Mouse (Mus musculus) heart, embryonic 12.5 days (tissue): ENCODE results near the gene Rdh19. TPM values are rescaled to one million over a fixed set of nuclear protein-coding genes. Genes with fewer than 3 reads are reported as not detected.
A peak's percentile ranks its signal among the peaks of the same experiment; 100 is the strongest.
"Not testable (repeated sequence)": the region's sequence is repeated elsewhere in the genome, so short reads cannot be mapped to it uniquely, and the experiment has no call there.

Source experiments
- ATAC-seq: fragments of 200-750 bp; cut with Nextera tagmentation; 2 replicates; pipeline ENCODE4 v1.8.0; 2017; ENCODE audit warnings: moderate TSS enrichment, moderate library complexity; ENCODE audit not compliant: insufficient number of reproducible peaks, low FRiP score
- H3K27ac ChIP-seq: fragments of 300-500 bp; sonication (generic); 2 replicates; pipeline ENCODE4 v1.5.1; 2016; ENCODE audit warnings: mild to moderate bottlenecking, moderate library complexity; ENCODE audit not compliant: poor library complexity, severe bottlenecking
- H3K27me3 ChIP-seq: fragments of 300-500 bp; sonication (generic); replicated peaks from 2 replicates; pipeline ENCODE4 v1.6.1; 2016; ENCODE audit warnings: mild to moderate bottlenecking, moderate library complexity
- H3K36me3 ChIP-seq: fragments of 300-500 bp; sonication (generic); 2 replicates; pipeline ENCODE4 v1.6.1; 2016; ENCODE audit warnings: mild to moderate bottlenecking, moderate library complexity
- H3K4me1 ChIP-seq: fragments of 300-500 bp; sonication (generic); replicated peaks from 2 replicates; pipeline ENCODE4 v1.6.1; 2016; ENCODE audit warnings: mild to moderate bottlenecking
- H3K4me2 ChIP-seq: fragments of 300-500 bp; sonication (generic); 2 replicates; pipeline ENCODE4 v1.6.1; 2016; ENCODE audit warnings: mild to moderate bottlenecking, moderate library complexity
- H3K4me3 ChIP-seq: fragments of 300-500 bp; sonication (generic); 2 replicates; pipeline ENCODE4 v1.5.1; 2016; ENCODE audit warnings: mild to moderate bottlenecking
- H3K9ac ChIP-seq: fragments of 300-500 bp; sonication (generic); 2 replicates; pipeline ENCODE4 v1.6.1; 2016; ENCODE audit warnings: mild to moderate bottlenecking, moderate library complexity
- H3K9me3 ChIP-seq: fragments of 300-500 bp; sonication (generic); replicated peaks from 2 replicates; pipeline ENCODE4 v1.6.1; 2016; ENCODE audit warnings: mild to moderate bottlenecking, moderate library complexity
- WGBS: fragments of 180-500 bp; shearing (Covaris S2); methylation state at CpG from one replicate; pipeline ENCODE4 v1.1.7; 2016; 5-methylcytosine and 5-hydroxymethylcytosine counted together
- polyA plus RNA-seq: library from polyadenylated mRNA; unstranded; fragments of >200 nt; fragmentation: Nextera tagmentation; extraction: Ambion mirVana; gene quantifications from 2 replicates; pipeline ENCODE4 v1.2.1, GENCODE M21; 2016

The Rdh19 gene
- polyA plus RNA-seq, 1 experiment from 2014 or later: not detected

GRCm38 (mm10) chr10:127879155-127879688, 29.5 kb downstream of the Rdh19 start:
- H3K36me3 ChIP-seq: no peaks in the 10 kb centered on the region
- WGBS: 80% methylated on average over 3 of the region's 3 CpGs
- H3K4me3 ChIP-seq: no peak overlapping the region
- H3K27me3 ChIP-seq: no peaks in the 10 kb centered on the region
- H3K9ac ChIP-seq: no peak overlapping the region
- no peak overlapping the region for H3K4me2 ChIP-seq
- H3K4me1 ChIP-seq: peaks cover 14% of the 10 kb centered on the region
- ATAC-seq: peak; percentile 59
- no peak overlapping the region for H3K27ac ChIP-seq
- H3K9me3 ChIP-seq: no peaks in the 10 kb centered on the region

- Histone ChIP-seq H3K36me3 (no peaks in the 10 kb centered on the region), H3K4me2 (no peak overlapping the region), H3K9me3 (no peaks in the 10 kb centered on the region), H3K27me3 (no peaks in the 10 kb centered on the region), H3K27ac (no peak overlapping the region), H3K9ac (no peak overlapping the region), H3K4me1 (peaks cover 14% of the 10 kb centered on the region), H3K4me3 (no peak overlapping the region)
- ATAC-seq: no peak
- 86% methylated on average over 4 of the region's 4 CpGs for WGBS
These were observed 31.3 kb downstream of the Rdh19 start for GRCm38 (mm10) chr10:127881041-127881440.

GRCm38 (mm10) chr10:127886551-127886950, 36.8 kb downstream of the Rdh19 start:
- Histone ChIP-seq H3K9me3 (0 out of 2 replicates have a peak, but pooled peaks cover 2% of the 10 kb centered on the region), H3K4me2 (no peak overlapping the region), H3K9ac (no peak overlapping the region), H3K4me3 (no peak overlapping the region), H3K27me3 (no peaks in the 10 kb centered on the region), H3K36me3 (no peaks in the 10 kb centered on the region), H3K27ac (no peak overlapping the region), H3K4me1 (0 out of 2 replicates have a peak, but pooled peaks cover 4% of the 10 kb centered on the region)
- 76% methylated on average over 1 of the region's 1 CpGs for WGBS
- ATAC-seq: no peak

GRCm38 (mm10) chr10:127886971-127887370, 37.2 kb downstream of the Rdh19 start:
- H3K9ac ChIP-seq: no peak overlapping the region
- WGBS: 79% methylated on average over 4 of the region's 4 CpGs
- H3K4me1 ChIP-seq: 0 out of 2 replicates have a peak, but pooled peaks cover 4% of the 10 kb centered on the region
- no peak overlapping the region for H3K4me3 ChIP-seq
- H3K9me3 ChIP-seq: 0 out of 2 replicates have a peak, but pooled peaks cover 3% of the 10 kb centered on the region
- ATAC-seq: no peak
- no peaks in the 10 kb centered on the region for H3K27me3 ChIP-seq
- H3K4me2 ChIP-seq: no peak overlapping the region
- H3K36me3 ChIP-seq: no peaks in the 10 kb centered on the region
- H3K27ac ChIP-seq: no peak overlapping the region

GRCm38 (mm10) chr10:127888605-127889004, 38.9 kb downstream of the Rdh19 start, which contains the start of gene Rdh7:
Gene Rdh7, minus strand, starts transcription at chr10:127888817.
- H3K9me3 ChIP-seq: 0 out of 2 replicates have a peak, but pooled peaks cover 3% of the 10 kb centered on the region
- H3K27ac ChIP-seq: no peak within 1 kb of the TSS
- H3K4me2 ChIP-seq: no peak within 1 kb of the TSS
- no peak for ATAC-seq
- H3K4me1 ChIP-seq: 0 out of 2 replicates have a peak, but pooled peaks cover 5% of the 10 kb centered on the region
- no peaks in the 10 kb centered on the region for H3K27me3 ChIP-seq
- no peak within 1 kb of the TSS for H3K4me3 ChIP-seq
- H3K36me3 ChIP-seq: no peaks in the 10 kb centered on the region
- H3K9ac ChIP-seq: no peak within 1 kb of the TSS

GRCm38 (mm10) chr10:127891481-127891880, 41.8 kb downstream of the Rdh19 start:
- no peak overlapping the region for H3K4me3 ChIP-seq
- 0 out of 2 replicates have a peak, but pooled peaks cover 8% of the 10 kb centered on the region for H3K4me1 ChIP-seq
- no peak for ATAC-seq
- no peaks in the 10 kb centered on the region for H3K36me3 ChIP-seq
- no peaks in the 10 kb centered on the region for H3K27me3 ChIP-seq
- 78% methylated on average over 1 of the region's 1 CpGs for WGBS
- no peak overlapping the region for H3K4me2 ChIP-seq
- 0 out of 2 replicates have a peak, but pooled peaks cover 3% of the 10 kb centered on the region for H3K9me3 ChIP-seq
- H3K9ac ChIP-seq: no peak overlapping the region
- H3K27ac ChIP-seq: no peak overlapping the region

- not testable (repeated sequence) for H3K9me3 ChIP-seq, H3K4me3 ChIP-seq, ATAC-seq, H3K36me3 ChIP-seq, H3K27me3 ChIP-seq, H3K4me2 ChIP-seq, H3K4me1 ChIP-seq, H3K27ac ChIP-seq, H3K9ac ChIP-seq
- WGBS: 49% methylated on average over 5 of the region's 5 CpGs
These were observed 43.7 kb downstream of the Rdh19 start for GRCm38 (mm10) chr10:127893163-127894022.

- Histone ChIP-seq H3K9me3 (no peaks in the 10 kb centered on the region), H3K36me3 (no peaks in the 10 kb centered on the region), H3K4me2 (no peak overlapping the region), H3K4me3 (no peak overlapping the region), H3K9ac (no peak overlapping the region), H3K27ac (no peak overlapping the region), H3K4me1 (0 out of 2 replicates have a peak, but pooled peaks cover 4% of the 10 kb centered on the region), H3K27me3 (no peaks in the 10 kb centered on the region)
- ATAC-seq: no peak
- WGBS: 50% methylated on average over 5 of the region's 5 CpGs
These were observed 47.0 kb downstream of the Rdh19 start for GRCm38 (mm10) chr10:127896705-127897104.

- ATAC-seq: no peak
- Histone ChIP-seq H3K36me3 (no peaks in the 10 kb centered on the region), H3K9me3 (no peaks in the 10 kb centered on the region), H3K4me1 (0 out of 2 replicates have a peak, but pooled peaks cover 4% of the 10 kb centered on the region), H3K27me3 (no peaks in the 10 kb centered on the region), H3K9ac (no peak overlapping the region), H3K4me3 (no peak overlapping the region), H3K27ac (no peak overlapping the region), H3K4me2 (no peak overlapping the region)
- WGBS: 76% methylated on average over 3 of the region's 3 CpGs
These were observed 47.8 kb downstream of the Rdh19 start for GRCm38 (mm10) chr10:127897506-127897905.

GRCm38 (mm10) chr10:127898218-127898617, 48.5 kb downstream of the Rdh19 start, which contains the start of gene Sdr9c7:
Gene Sdr9c7, plus strand, starts transcription at chr10:127898518.
- Histone ChIP-seq H3K27me3 (no peaks in the 10 kb centered on the region), H3K9me3 (no peaks in the 10 kb centered on the region), H3K36me3 (no peaks in the 10 kb centered on the region), H3K9ac (no peak within 1 kb of the TSS), H3K27ac (no peak within 1 kb of the TSS), H3K4me3 (no peak within 1 kb of the TSS), H3K4me2 (no peak within 1 kb of the TSS), H3K4me1 (0 out of 2 replicates have a peak, but pooled peaks cover 4% of the 10 kb centered on the region)
- no peak for ATAC-seq
- 82% methylated on average over 2 of the region's 2 CpGs for WGBS

- no peak for ATAC-seq
- H3K36me3 ChIP-seq: no peaks in the 10 kb centered on the region
- no peaks in the 10 kb centered on the region for H3K9me3 ChIP-seq
- H3K4me3 ChIP-seq: no peak overlapping the region
- H3K27me3 ChIP-seq: no peaks in the 10 kb centered on the region
- H3K4me2 ChIP-seq: no peak overlapping the region
- no peak overlapping the region for H3K9ac ChIP-seq
- WGBS: 63% methylated on average over 5 of the region's 5 CpGs
- 0 out of 2 replicates have a peak, but pooled peaks cover 1% of the 10 kb centered on the region for H3K4me1 ChIP-seq
- no peak overlapping the region for H3K27ac ChIP-seq
These were observed 50.1 kb downstream of the Rdh19 start for GRCm38 (mm10) chr10:127899783-127900182.
